Mouse (Mus musculus) liver, adult 2 months (tissue): ENCODE data around the gene Trpm8. TPM values are rescaled to one million over a fixed set of nuclear protein-coding genes. Genes with fewer than 3 reads are reported as not detected.

Source experiments
- DNase-seq: peaks from one replicate; pipeline ENCODE4 v3.0.0-alpha.2; 2011; ENCODE audit warnings: low read depth, low spot score; ENCODE audit errors: extremely low read depth
- H3K27ac ChIP-seq: fragments of 200-500 bp; replicated peaks from 2 replicates; pipeline ENCODE4 v1.5.1; 2012; ENCODE audit warnings: low read depth, mild to moderate bottlenecking, control low read depth, inconsistent platforms, low read length; ENCODE audit not compliant: insufficient read depth
- H3K27me3 ChIP-seq: fragments of 200-500 bp; 2 replicates; pipeline ENCODE4 v1.6.1; 2012; ENCODE audit warnings: mild to moderate bottlenecking, moderate library complexity, low read length, inconsistent platforms; ENCODE audit not compliant: control insufficient read depth, insufficient read depth
- H3K36me3 ChIP-seq: fragments of 200-500 bp; 2 replicates; pipeline ENCODE4 v1.6.1; 2012; ENCODE audit warnings: low read length, inconsistent platforms; ENCODE audit not compliant: control insufficient read depth, insufficient read depth
- H3K4me1 ChIP-seq: fragments of 200-500 bp; 2 replicates; pipeline ENCODE4 v1.6.1; 2011; ENCODE audit warnings: low read length; ENCODE audit not compliant: control insufficient read depth, insufficient read depth
- H3K4me3 ChIP-seq: fragments of 200-500 bp; 2 replicates; pipeline ENCODE4 v1.5.1; 2011; ENCODE audit warnings: low read depth, mild to moderate bottlenecking, control low read depth, low read length, moderate library complexity; ENCODE audit not compliant: insufficient read depth
- H3K79me2 ChIP-seq: fragments of 200-500 bp; 2 replicates; pipeline ENCODE4 v1.6.1; 2012; ENCODE audit warnings: inconsistent platforms, mild to moderate bottlenecking, low read length, moderate library complexity; ENCODE audit not compliant: control insufficient read depth, insufficient read depth
- H3K9ac ChIP-seq: fragments of 200-500 bp; 2 replicates; pipeline ENCODE4 v1.6.1; 2012; ENCODE audit warnings: low read depth, mild to moderate bottlenecking, control low read depth, inconsistent platforms, low read length
- CTCF ChIP-seq: fragments of 200-500 bp; IDR thresholded peaks from 2 replicates; pipeline ENCODE4 v1.5.1; 2011; ENCODE audit warnings: low read depth, low read length, control low read depth
- POLR2A ChIP-seq: fragments of 200-500 bp; IDR thresholded peaks from 2 replicates; pipeline ENCODE4 v1.6.1; 2011; ENCODE audit warnings: low read length, control low read depth; ENCODE audit not compliant: insufficient read depth; ENCODE audit errors: extremely low read depth
- WGBS: fragments of 180-500 bp; shearing (Covaris S2); methylation state at CpG from one replicate; pipeline ENCODE4 v1.1.7; 2018; 5-methylcytosine and 5-hydroxymethylcytosine counted together
- polyA plus RNA-seq: library from polyadenylated mRNA; depleted of rRNA; stranded (reverse); fragments of >200 nt; gene quantifications from 2 replicates; pipeline ENCODE4 v1.2.3, GENCODE M21; 2012
- total RNA-seq: library from RNA; depleted of rRNA; stranded (reverse); fragments of >200 nt; gene quantifications from 2 replicates; pipeline ENCODE4 v1.2.3, GENCODE M21; 2014

Trpm8 gene
- total and polyA plus RNA-seq, 2 experiments, result under 0.01 to 0.01 TPM

DNA sequence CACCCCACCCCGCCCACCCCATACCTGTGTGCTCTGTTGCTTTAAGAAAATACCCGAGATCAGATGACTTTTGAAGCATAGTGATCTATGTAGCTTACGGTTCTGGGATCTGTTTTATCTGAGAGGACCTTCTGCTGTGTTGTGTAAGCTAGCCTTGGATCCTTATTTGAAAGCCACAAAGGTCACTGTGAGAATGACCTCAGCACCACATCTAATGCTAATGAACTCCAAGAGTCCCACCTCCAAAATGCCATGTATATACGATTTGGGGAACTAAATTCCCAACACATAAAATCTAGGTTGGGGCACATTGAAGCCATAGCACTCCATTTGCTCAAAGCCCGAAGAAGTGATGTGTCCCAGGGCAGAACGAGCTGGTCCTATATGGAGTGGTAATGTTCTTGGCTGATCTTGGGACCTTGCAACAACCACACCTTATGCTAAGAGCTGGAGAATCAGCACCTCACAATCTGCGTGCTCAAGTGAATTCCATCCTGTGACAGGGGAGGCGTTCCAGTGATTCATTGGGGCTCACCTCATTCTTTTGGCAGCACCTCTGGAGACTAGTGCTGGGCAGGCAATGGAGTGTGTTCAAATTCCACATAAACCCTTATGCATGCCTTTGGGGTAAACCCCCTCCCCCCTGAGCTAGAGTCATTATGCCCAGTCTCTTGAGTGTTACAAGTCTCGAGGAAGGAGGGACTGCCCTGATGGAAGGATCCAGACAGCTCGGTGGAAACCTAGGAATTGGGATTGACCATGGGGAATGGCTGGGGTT is 20.4 kb upstream of the Trpm8 start:
- Histone ChIP-seq H3K79me2 (no peaks in the 10 kb centered on the region), H3K4me3 (no peak overlapping the region), H3K27me3 (no peaks in the 10 kb centered on the region), H3K9ac (no peak overlapping the region), H3K36me3 (no peaks in the 10 kb centered on the region), H3K4me1 (peaks cover 30% of the 10 kb centered on the region), H3K27ac (no peak overlapping the region)
- no peak for TF ChIP-seq CTCF
- TF ChIP-seq POLR2A, result no peak
- peak; percentile 88 for DNase-seq
- 67% methylated on average over 10 of the region's 10 CpGs for WGBS

DNA sequence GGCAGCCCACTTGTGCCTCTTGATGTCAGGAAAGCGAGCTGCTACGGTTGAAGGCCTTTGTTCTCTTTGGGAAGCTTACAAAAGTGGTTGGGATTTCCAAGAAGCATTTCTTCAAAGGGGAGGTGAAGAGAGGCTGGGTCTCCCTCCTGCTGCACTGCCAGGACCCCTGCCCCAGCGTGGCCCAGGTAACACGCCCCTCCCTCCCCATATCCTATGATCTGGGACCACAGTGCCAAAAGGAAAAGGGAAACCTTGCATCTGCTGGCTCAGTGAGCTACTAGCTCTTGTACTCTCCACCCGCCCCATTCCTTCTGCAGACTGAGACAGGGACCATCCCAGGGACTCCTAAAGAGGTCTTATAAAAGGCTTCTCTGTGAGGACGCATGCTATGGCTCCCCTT is 19.8 kb upstream of the Trpm8 start:
- peaks cover 29% of the 10 kb centered on the region for H3K4me1 ChIP-seq
- H3K27me3 ChIP-seq, result no peaks in the 10 kb centered on the region
- no peak for DNase-seq

DNA sequence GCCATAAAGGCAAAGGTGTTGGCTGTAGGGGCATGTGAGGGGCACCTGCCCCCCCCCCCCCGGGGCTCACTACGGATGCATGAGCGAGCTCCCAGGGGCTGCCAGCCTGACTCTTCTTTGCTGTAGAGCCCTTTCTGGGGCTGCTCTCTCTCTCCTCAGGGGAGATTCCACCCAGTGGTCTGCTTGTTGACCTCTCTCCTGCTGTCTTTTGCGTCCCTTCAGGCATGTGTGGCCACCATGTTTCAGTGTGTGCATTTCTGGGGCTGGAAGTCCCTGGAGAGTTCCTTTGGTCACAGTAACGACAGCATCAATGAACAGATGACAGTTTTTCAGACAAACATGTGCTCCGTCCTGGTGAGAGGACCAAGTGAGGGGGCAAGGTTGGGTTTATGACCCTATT is 19.1 kb upstream of the Trpm8 start:
- TF ChIP-seq CTCF, result no peak
- no peak for TF ChIP-seq POLR2A
- Histone ChIP-seq H3K27me3 (no peaks in the 10 kb centered on the region), H3K27ac (no peak overlapping the region), H3K4me3 (no peak overlapping the region), H3K9ac (no peak overlapping the region), H3K79me2 (no peaks in the 10 kb centered on the region), H3K36me3 (peaks cover 6% of the 10 kb centered on the region; the same call in 1 of the 2 replicates), H3K4me1 (peaks cover 22% of the 10 kb centered on the region)
- DNase-seq, result no peak
- 77% methylated on average over 6 of the region's 6 CpGs for WGBS

More for the DNA sequence above, 19.8 kb upstream of the Trpm8 start:
- TF ChIP-seq CTCF (no peak), POLR2A (no peak)
- H3K4me3 ChIP-seq, result no peak overlapping the region
- WGBS, result 89% methylated on average over 6 of the region's 6 CpGs
- H3K79me2 ChIP-seq, result no peaks in the 10 kb centered on the region
- H3K9ac ChIP-seq, result no peak overlapping the region
- no peak overlapping the region for H3K27ac ChIP-seq
- peaks cover 2% of the 10 kb centered on the region; the same call in 1 of the 2 replicates for H3K36me3 ChIP-seq

DNA sequence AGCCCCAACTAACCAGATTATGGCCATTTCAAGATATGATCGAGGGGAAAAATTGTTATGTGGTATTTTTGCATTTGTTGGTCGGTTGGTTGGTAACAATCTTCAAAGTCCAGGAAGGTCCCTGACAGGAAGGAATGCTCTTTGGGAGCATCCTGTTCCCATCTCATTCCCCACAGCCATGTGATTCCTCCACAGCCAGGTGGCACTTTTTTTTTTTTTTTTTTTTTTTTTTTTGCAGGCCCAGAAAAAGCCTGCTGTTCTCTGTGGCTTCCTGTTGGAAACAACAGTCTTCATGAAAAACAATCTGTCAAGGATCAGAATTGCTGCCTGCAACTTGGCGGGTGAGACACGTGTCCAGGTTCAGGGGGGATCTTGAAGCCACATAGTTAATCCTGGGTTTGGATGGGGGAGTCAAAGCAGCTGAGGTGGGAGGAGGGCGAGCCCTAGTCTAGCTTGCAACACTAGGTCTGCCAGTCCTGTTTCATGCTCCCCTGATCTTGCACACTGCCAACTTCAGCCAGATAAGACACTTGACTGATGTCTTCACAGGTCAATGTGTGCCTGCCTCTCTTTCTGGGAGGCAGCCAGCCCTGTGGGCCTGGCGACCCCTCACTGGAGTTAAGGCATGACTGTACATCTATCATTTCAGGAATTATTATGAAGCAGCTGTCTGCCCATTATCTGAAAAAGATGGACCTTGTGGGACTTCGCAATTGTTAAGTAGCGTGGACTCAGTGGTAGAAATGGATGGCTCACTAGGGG is 18.4 kb upstream of the Trpm8 start:
- peak; percentile 87 for DNase-seq
- Histone ChIP-seq H3K9ac (no peak overlapping the region), H3K4me1 (peaks cover 19% of the 10 kb centered on the region), H3K79me2 (no peaks in the 10 kb centered on the region), H3K27me3 (no peaks in the 10 kb centered on the region), H3K4me3 (no peak overlapping the region), H3K36me3 (peaks cover 11% of the 10 kb centered on the region; the same call in 1 of the 2 replicates), H3K27ac (peak overlapping the region; percentile 18)
- TF ChIP-seq POLR2A, result no peak
- no peak for TF ChIP-seq CTCF
- 68% methylated on average over 8 of the region's 8 CpGs for WGBS

DNA sequence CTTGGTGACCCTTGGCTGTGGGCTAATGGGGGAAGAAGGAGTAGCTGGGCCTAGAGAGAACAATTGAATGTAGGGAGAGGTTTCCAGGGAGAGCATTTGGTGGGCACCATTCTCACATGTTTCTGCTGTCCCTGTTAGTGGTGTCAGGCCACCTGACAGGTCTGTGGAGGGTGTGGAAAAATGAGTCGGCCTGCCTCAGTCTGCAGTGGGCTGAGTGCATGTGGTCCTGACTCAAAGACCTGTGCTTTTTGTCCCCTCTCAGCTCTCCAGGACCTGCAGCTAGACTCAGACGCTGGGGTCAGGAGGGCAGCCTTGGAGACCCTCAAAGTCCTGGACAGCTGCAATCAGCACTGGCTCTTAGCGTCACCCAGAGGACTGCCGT is 17.8 kb upstream of the Trpm8 start:
- Histone ChIP-seq H3K27me3 (no peaks in the 10 kb centered on the region), H3K4me1 (peaks cover 19% of the 10 kb centered on the region), H3K79me2 (no peaks in the 10 kb centered on the region), H3K9ac (no peak overlapping the region), H3K4me3 (no peak overlapping the region), H3K36me3 (peaks cover 15% of the 10 kb centered on the region), H3K27ac (peak overlapping the region; percentile 18)
- 64% methylated on average over 4 of the region's 4 CpGs for WGBS
- no peak for DNase-seq
- no peak for TF ChIP-seq CTCF
- no peak for TF ChIP-seq POLR2A

DNA sequence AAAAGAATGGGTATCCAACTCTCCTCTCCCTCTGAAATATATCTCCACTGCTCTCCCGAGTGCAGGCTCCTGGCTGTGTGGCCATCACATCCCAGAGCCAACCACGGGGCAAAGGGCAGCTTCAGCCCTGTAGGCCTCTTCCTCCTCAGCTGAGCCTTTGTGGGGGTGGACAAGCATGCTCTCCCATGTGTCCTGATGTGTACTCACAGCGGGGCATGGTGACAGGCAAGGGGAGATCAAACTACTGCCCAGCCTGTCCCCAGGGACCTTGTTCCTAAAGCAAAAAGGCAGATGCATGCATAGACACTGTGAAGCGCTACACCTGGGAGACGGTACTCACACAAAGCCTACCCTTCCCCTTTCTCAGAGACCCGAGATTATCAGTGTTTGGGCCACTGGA is 17.3 kb upstream of the Trpm8 start:
- Histone ChIP-seq H3K27ac (peak overlapping the region; percentile 18), H3K36me3 (peaks cover 20% of the 10 kb centered on the region), H3K79me2 (no peaks in the 10 kb centered on the region), H3K4me1 (peaks cover 19% of the 10 kb centered on the region), H3K27me3 (no peaks in the 10 kb centered on the region), H3K4me3 (no peak overlapping the region), H3K9ac (no peak overlapping the region)
- 34% methylated on average over 6 of the region's 6 CpGs for WGBS
- DNase-seq, result peak; percentile 96
- no peak for TF ChIP-seq CTCF
- no peak for TF ChIP-seq POLR2A
